Mouse (Mus musculus) kidney, embryonic 16.5 days (tissue): ENCODE measurements around the gene Lrp1. TPM values are rescaled to one million over a fixed set of nuclear protein-coding genes. Genes with fewer than 3 reads are reported as not detected.
A peak's percentile ranks its signal among the peaks of the same experiment; 100 is the strongest.
"Not testable (repeated sequence)": the region's sequence is repeated elsewhere in the genome, so short reads cannot be mapped to it uniquely, and the experiment has no call there.

Experiments
- ATAC-seq: fragments of 200-750 bp; cut with Nextera tagmentation; 2 replicates; pipeline ENCODE4 v1.8.0; 2017; ENCODE audit warnings: moderate TSS enrichment; ENCODE audit not compliant: low FRiP score, low TSS enrichment
- H3K27ac ChIP-seq: fragments of 300-500 bp; sonication (generic); 2 replicates; pipeline ENCODE4 v1.5.1; 2014; ENCODE audit warnings: low read length
- H3K27me3 ChIP-seq: fragments of 300-500 bp; sonication (generic); 2 replicates; pipeline ENCODE4 v1.6.1; 2014; ENCODE audit warnings: low read length, control low read depth, mixed read lengths; ENCODE audit not compliant: insufficient read depth
- H3K36me3 ChIP-seq: fragments of 300-500 bp; sonication (generic); 2 replicates; pipeline ENCODE4 v1.6.1; 2014; ENCODE audit warnings: low read length, control low read depth, mixed read lengths; ENCODE audit not compliant: insufficient read depth
- H3K4me1 ChIP-seq: fragments of 300-500 bp; sonication (generic); 2 replicates; pipeline ENCODE4 v1.6.1; 2014; ENCODE audit warnings: low read length, control low read depth, mixed read lengths; ENCODE audit not compliant: insufficient read depth
- H3K4me2 ChIP-seq: fragments of 300-500 bp; sonication (generic); replicated peaks from 2 replicates; pipeline ENCODE4 v1.6.1; 2014; ENCODE audit warnings: low read depth, low read length
- H3K4me3 ChIP-seq: fragments of 300-500 bp; sonication (generic); 2 replicates; pipeline ENCODE4 v1.5.1; 2014; ENCODE audit warnings: mild to moderate bottlenecking, low read length
- H3K9ac ChIP-seq: fragments of 300-500 bp; sonication (generic); replicated peaks from 2 replicates; pipeline ENCODE4 v1.6.1; 2014; ENCODE audit warnings: low read length
- H3K9me3 ChIP-seq: fragments of 300-500 bp; sonication (generic); 2 replicates; pipeline ENCODE4 v1.6.1; 2016; ENCODE audit warnings: low read length, control low read depth
- WGBS: fragments of 180-500 bp; shearing (Covaris S2); extraction: QIAGEN DNeasy Blood & Tissue Kit; methylation state at CpG from one replicate; pipeline ENCODE4 v1.1.7; 2014; 5-methylcytosine and 5-hydroxymethylcytosine counted together
- polyA plus RNA-seq: library from polyadenylated mRNA; unstranded; fragments of >200 nt; fragmentation: Nextera tagmentation; extraction: Ambion mirVana; gene quantifications from 2 replicates; pipeline ENCODE4 v1.2.1, GENCODE M21; 2015

Lrp1 gene
- polyA plus RNA-seq, 1 experiment from 2014 or later = 71.7 TPM

- Histone ChIP-seq H3K4me2 (peak overlapping the region; percentile 80), H3K9ac (peak overlapping the region; percentile 75), H3K9me3 (no peaks in the 10 kb centered on the region), H3K27ac (no peak overlapping the region), H3K4me1 (peaks cover 70% of the 10 kb centered on the region), H3K27me3 (no peaks in the 10 kb centered on the region), H3K4me3 (peak overlapping the region; percentile 62), H3K36me3 (peaks cover 12% of the 10 kb centered on the region; the same call in 1 of the 2 replicates)
- 48% methylated on average over 16 of the region's 16 CpGs for WGBS
- no peak for ATAC-seq
Measured at GRCm38 (mm10) chr10:127664166-127664565, 43.2 kb upstream of the Lrp1 start.

DNA sequence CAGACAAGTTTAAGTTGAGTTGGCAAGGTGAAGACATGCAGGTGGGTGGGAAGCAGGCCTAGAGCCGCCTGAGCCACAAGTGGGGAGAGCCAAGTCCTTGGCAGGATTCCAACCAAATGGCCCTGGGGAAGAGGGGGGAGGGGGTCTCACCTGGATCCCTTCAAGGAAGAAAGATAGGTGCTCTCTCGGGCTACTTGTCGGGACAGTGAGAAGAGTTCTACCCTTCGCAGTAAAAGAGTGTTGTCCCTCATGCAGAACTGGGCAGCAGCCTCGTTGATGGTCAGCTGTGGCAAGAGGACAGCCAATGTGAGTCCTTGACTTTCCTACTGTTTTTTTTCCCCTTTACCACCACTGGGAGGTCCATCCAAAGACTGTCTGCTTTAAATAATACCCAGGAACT is 42.6 kb upstream of the Lrp1 start:
- Histone ChIP-seq H3K36me3 (peaks cover 12% of the 10 kb centered on the region; the same call in 1 of the 2 replicates), H3K9me3 (no peaks in the 10 kb centered on the region), H3K4me3 (peak overlapping the region; percentile 62; the same call in 1 of the 2 replicates), H3K27ac (no peak overlapping the region), H3K9ac (peak overlapping the region; percentile 53), H3K4me1 (peaks cover 72% of the 10 kb centered on the region), H3K27me3 (no peaks in the 10 kb centered on the region), H3K4me2 (peak overlapping the region; percentile 80)
- WGBS = 28% methylated on average over 5 of the region's 5 CpGs
- no peak for ATAC-seq

- WGBS = 19% methylated on average over 19 of the region's 19 CpGs
- no peaks in the 10 kb centered on the region for H3K9me3 ChIP-seq
- H3K9ac ChIP-seq = peak overlapping the region; percentile 53
- H3K4me1 ChIP-seq = peaks cover 73% of the 10 kb centered on the region
- H3K36me3 ChIP-seq = peaks cover 12% of the 10 kb centered on the region; the same call in 1 of the 2 replicates
- peak overlapping the region; percentile 29 for H3K4me3 ChIP-seq
- H3K27ac ChIP-seq = peak overlapping the region; percentile 91
- peak overlapping the region; percentile 80 for H3K4me2 ChIP-seq
- ATAC-seq = no peak
- H3K27me3 ChIP-seq = no peaks in the 10 kb centered on the region
Measured at GRCm38 (mm10) chr10:127662666-127663253, 41.8 kb upstream of the Lrp1 start.

- peak; percentile 23; the same call in 1 of the 2 replicates for ATAC-seq
- Histone ChIP-seq H3K9ac (peak overlapping the region; percentile 53), H3K4me1 (peaks cover 73% of the 10 kb centered on the region), H3K36me3 (peaks cover 12% of the 10 kb centered on the region; the same call in 1 of the 2 replicates), H3K4me3 (peak overlapping the region; percentile 29), H3K27me3 (no peaks in the 10 kb centered on the region), H3K27ac (peak overlapping the region; percentile 91), H3K4me2 (peak overlapping the region; percentile 80), H3K9me3 (no peaks in the 10 kb centered on the region)
- 3% methylated on average over 16 of the region's 16 CpGs for WGBS
Measured at GRCm38 (mm10) chr10:127661915-127662663, 41.1 kb upstream of the Lrp1 start.

GRCm38 (mm10) chr10:127661291-127661914 is 40.5 kb upstream of the Lrp1 start:
- H3K9me3 ChIP-seq = no peaks in the 10 kb centered on the region
- peak overlapping the region; percentile 80 for H3K4me2 ChIP-seq
- peaks cover 73% of the 10 kb centered on the region for H3K4me1 ChIP-seq
- H3K27me3 ChIP-seq = no peaks in the 10 kb centered on the region
- H3K27ac ChIP-seq = peak overlapping the region; percentile 91
- 18% methylated on average over 14 of the region's 14 CpGs for WGBS
- H3K9ac ChIP-seq = peak overlapping the region; percentile 53
- H3K4me3 ChIP-seq = peak overlapping the region; percentile 29
- H3K36me3 ChIP-seq = peaks cover 12% of the 10 kb centered on the region; the same call in 1 of the 2 replicates
- no peak for ATAC-seq

DNA sequence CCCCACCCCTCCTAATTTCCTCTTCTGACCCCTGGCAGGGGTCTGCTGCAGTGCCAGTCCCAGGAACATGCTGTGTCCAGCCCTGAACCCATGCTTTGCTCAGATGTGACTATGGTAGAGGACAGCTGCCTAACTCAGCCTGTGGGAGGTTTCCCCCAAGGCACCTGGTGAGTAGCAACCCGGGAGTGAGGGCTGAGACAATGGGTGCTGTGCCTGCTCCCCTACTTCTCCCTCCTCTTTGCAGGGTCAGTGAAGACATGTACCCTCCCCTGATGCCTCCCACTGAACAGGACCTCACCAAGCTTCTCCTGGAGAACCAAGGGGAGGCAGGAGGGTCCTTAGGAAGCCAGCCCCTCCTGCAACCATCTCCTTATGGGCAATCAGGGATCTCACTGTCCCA is 38.6 kb upstream of the Lrp1 start:
- Histone ChIP-seq H3K27ac (no peak overlapping the region), H3K9me3 (no peaks in the 10 kb centered on the region), H3K4me1 (peaks cover 59% of the 10 kb centered on the region), H3K4me3 (no peak overlapping the region), H3K36me3 (peaks cover 17% of the 10 kb centered on the region), H3K9ac (no peak overlapping the region), H3K27me3 (no peaks in the 10 kb centered on the region), H3K4me2 (no peak overlapping the region)
- 67% methylated on average over 1 of the region's 1 CpGs for WGBS
- no peak for ATAC-seq

DNA sequence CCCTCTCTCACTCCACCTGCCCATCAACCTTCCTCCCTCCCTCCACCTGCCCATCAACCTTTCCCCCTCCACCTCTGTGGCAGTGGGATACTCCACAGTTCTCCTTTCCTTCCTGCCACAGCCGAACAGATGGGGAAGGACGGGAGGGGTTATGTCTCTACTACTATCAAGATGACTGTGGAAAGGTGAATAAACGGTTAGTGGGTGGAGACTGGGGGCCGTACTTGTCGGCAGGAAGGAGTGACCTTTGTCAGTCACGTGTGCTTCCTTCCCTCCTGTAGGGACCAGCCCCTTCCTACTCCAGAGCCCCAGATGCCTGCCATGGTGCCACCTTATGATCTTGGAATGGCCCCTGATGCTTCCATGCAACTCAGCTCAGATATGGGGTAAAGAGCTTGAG is 37.1 kb upstream of the Lrp1 start:
- no peak for ATAC-seq
- WGBS = 11% methylated on average over 6 of the region's 6 CpGs
- peak overlapping the region; percentile 10; the same call in 1 of the 2 replicates for H3K4me3 ChIP-seq
- H3K27me3 ChIP-seq = no peaks in the 10 kb centered on the region
- peak overlapping the region; percentile 27 for H3K4me2 ChIP-seq
- H3K4me1 ChIP-seq = peaks cover 50% of the 10 kb centered on the region
- peak overlapping the region; percentile 23; the same call in 1 of the 2 replicates for H3K9ac ChIP-seq
- H3K9me3 ChIP-seq = no peaks in the 10 kb centered on the region
- peak overlapping the region; percentile 13; the same call in 1 of the 2 replicates for H3K27ac ChIP-seq
- H3K36me3 ChIP-seq = peaks cover 21% of the 10 kb centered on the region

DNA sequence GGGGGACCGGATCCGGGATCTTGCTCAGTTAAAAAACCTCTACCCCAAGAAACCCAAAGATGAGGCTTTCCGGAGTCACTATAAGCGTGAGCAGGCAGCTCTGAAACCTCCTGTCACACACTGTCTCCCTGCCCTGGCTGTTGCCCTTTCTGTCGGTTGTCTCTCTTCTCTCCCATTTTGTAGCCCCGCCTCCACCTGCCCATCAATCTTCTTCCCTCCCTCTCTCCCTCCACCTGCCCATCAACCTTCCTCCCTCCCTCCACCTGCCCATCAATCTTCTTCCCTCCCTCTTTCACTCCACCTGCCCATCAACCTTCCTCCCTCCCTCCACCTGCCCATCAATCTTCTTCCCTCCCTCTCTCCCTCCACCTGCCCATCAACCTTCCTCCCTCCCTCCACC is 36.7 kb upstream of the Lrp1 start:
- Histone ChIP-seq H3K36me3 (peaks cover 24% of the 10 kb centered on the region), H3K4me1 (peaks cover 50% of the 10 kb centered on the region)
- H3K27me3 ChIP-seq, H3K4me2 ChIP-seq, H3K9me3 ChIP-seq, H3K9ac ChIP-seq, H3K27ac ChIP-seq, ATAC-seq, H3K4me3 ChIP-seq: not testable (repeated sequence)
- 61% methylated on average over 6 of the region's 6 CpGs for WGBS

DNA sequence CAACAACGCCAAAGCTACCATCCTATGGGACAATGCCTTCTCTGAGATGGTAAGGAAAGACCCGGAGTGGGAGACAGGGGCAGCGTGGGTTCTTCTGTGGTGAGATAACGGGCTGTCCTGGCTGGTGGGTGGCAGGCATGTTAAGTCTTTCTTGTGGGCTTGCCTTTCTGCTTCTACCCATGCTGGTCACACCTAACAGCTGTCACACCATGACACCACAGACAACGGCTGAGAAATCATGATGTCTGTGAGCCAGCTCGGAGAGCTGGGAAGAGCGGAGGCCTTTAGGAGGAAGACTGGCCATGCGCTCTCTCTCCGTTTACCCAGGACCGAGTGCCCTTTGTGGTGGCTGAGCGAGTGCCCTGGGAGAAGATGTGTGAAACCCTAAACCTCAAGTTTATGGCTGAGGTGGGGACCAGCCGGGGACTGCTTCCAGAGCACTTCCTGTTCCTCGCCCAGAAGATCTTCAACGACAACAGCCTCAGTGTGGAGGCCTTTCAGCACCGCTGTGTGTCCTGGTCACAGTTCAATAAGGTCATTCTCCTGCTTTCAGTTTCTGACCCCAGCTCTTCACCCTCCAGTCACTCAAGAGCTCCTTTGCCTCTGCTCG is 34.1 kb upstream of the Lrp1 start:
- Histone ChIP-seq H3K4me1 (peaks cover 29% of the 10 kb centered on the region), H3K36me3 (peaks cover 32% of the 10 kb centered on the region), H3K4me2 (no peak overlapping the region), H3K27ac (no peak overlapping the region), H3K27me3 (no peaks in the 10 kb centered on the region), H3K4me3 (no peak overlapping the region), H3K9ac (no peak overlapping the region), H3K9me3 (no peaks in the 10 kb centered on the region)
- 48% methylated on average over 16 of the region's 16 CpGs for WGBS
- no peak for ATAC-seq
